Mouse (Mus musculus): ENCODE results near the gene Usp29. TPM values are rescaled to one million over a fixed set of nuclear protein-coding genes. Genes with fewer than 3 reads are reported as not detected.
"Not testable (repeated sequence)": the region's sequence is repeated elsewhere in the genome, so short reads cannot be mapped to it uniquely, and the experiment has no call there.

Usp29 gene
- polyA plus RNA-seq, 1 experiment from 2014 or later, result 26.1 TPM

- Histone ChIP-seq H3K27me3 (no peaks in the 10 kb centered on the region), H3K27ac (replicated peaks) (no peak overlapping the region), H3K36me3 (no peaks in the 10 kb centered on the region), H3K4me3 (no peak overlapping the region), H3K4me2 (replicated peaks) (no peak overlapping the region), H3K9ac (replicated peaks) (no peak overlapping the region), H3K4me1 (peaks cover 7% of the 10 kb centered on the region; the same call in 1 of the 2 replicates), H3K9me3 (no peaks in the 10 kb centered on the region)
- ATAC-seq (replicated peaks), result no peak
- 94% methylated on average over 1 of the region's 1 CpGs for WGBS
Observed at GRCm38 (mm10) chr7:6886896-6887295, 156.5 kb downstream of the Usp29 start.

DNA sequence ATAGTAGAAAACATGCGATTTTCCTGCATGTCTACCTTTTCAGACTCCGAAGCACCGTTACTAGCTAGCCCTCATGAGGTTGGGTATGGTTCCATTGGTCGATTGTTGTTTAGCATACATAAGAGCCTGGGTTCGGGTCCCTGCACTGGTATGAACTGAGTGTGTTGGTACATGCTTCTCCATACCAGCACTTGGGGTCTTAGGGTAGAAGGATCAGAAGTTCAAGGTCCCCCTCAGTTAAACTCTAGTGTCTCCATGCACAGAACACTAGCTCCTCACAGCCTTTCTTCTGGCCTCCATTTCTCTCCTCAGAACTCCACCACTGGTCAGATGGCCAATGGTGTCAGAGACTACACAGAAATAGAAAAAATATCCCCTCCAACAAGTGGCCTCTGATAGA lies 159.5 kb downstream of the Usp29 start:
- no peak for ATAC-seq (replicated peaks)
- no peaks in the 10 kb centered on the region for H3K9me3 ChIP-seq
- no peaks in the 10 kb centered on the region for H3K27me3 ChIP-seq
- no peak overlapping the region for H3K4me2 ChIP-seq (replicated peaks)
- WGBS, result 93% methylated on average over 5 of the region's 5 CpGs
- H3K27ac ChIP-seq (replicated peaks), result peak overlapping the region; percentile 13; the same call in 1 of the 2 replicates
- H3K4me3 ChIP-seq, result no peak overlapping the region
- H3K4me1 ChIP-seq, result peaks cover 7% of the 10 kb centered on the region; the same call in 1 of the 2 replicates
- no peak overlapping the region for H3K9ac ChIP-seq (replicated peaks)
- no peaks in the 10 kb centered on the region for H3K36me3 ChIP-seq

GRCm38 (mm10) chr7:6891206-6891605 lies 160.8 kb downstream of the Usp29 start:
- Histone ChIP-seq H3K9me3 (no peaks in the 10 kb centered on the region), H3K36me3 (no peaks in the 10 kb centered on the region), H3K27ac (replicated peaks) (peak overlapping the region; percentile 9; the same call in 1 of the 2 replicates), H3K27me3 (no peaks in the 10 kb centered on the region), H3K9ac (replicated peaks) (no peak overlapping the region), H3K4me2 (replicated peaks) (no peak overlapping the region), H3K4me3 (no peak overlapping the region), H3K4me1 (peaks cover 7% of the 10 kb centered on the region; the same call in 1 of the 2 replicates)
- ATAC-seq (replicated peaks), result 0 out of 2 replicates have a peak, but pooled peaks have one; percentile 26
- 51% methylated on average over 3 of the region's 3 CpGs for WGBS

DNA sequence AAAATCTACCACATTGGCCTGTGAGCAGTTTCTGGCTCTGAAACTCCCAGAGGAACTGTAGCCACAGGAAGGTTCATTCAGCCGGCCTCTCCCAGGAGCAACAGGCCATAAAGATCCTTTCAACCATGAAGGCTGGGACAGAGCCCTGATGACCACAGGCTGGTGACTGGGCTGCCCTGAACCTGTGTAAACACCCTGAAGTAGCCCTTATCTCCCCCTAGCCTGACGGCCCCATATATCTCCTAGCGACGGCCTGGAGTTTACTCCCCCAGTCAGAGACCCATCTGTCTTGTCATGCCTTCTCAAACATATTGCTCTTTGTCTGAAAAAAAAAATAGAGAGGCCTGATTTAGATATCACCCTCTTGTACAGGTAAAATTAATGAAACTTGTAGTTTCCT lies 166.6 kb downstream of the Usp29 start:
- not testable (repeated sequence) for H3K9me3 ChIP-seq; H3K4me1 ChIP-seq; H3K4me3 ChIP-seq; ATAC-seq (replicated peaks); H3K27me3 ChIP-seq; H3K9ac ChIP-seq (replicated peaks); H3K4me2 ChIP-seq (replicated peaks); H3K27ac ChIP-seq (replicated peaks); H3K36me3 ChIP-seq
- WGBS, result 75% methylated on average over 4 of the region's 4 CpGs

DNA sequence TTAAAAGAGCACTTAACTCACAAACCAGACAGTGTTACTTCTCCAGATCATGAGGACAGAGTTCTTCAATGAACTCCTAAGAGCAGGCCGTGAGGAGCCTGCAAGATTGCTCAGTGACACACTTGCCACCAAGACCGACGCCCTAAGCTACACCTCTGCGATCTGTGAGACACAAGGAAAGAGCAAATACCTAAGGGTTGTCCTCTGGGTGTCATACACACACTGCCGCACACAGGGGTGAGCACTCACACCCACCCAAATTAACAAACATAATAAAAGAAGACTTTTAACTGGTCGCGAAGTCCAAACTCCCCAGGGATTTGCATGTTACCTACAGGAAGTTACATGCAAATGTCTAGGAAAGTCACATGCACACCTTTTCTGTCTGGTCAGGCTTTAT lies 170.3 kb downstream of the Usp29 start:
- H3K4me1 ChIP-seq, result no peaks in the 10 kb centered on the region
- ATAC-seq (replicated peaks), result no peak
- no peaks in the 10 kb centered on the region for H3K36me3 ChIP-seq
- H3K27me3 ChIP-seq, result no peaks in the 10 kb centered on the region
- no peak overlapping the region for H3K4me3 ChIP-seq
- H3K9ac ChIP-seq (replicated peaks), result no peak overlapping the region
- 95% methylated on average over 7 of the region's 7 CpGs for WGBS
- no peaks in the 10 kb centered on the region for H3K9me3 ChIP-seq
- no peak overlapping the region for H3K27ac ChIP-seq (replicated peaks)
- no peak overlapping the region for H3K4me2 ChIP-seq (replicated peaks)

GRCm38 (mm10) chr7:6903489-6903888 lies 173.1 kb downstream of the Usp29 start:
- Histone ChIP-seq H3K4me1 (no peaks in the 10 kb centered on the region), H3K9me3 (no peaks in the 10 kb centered on the region), H3K36me3 (no peaks in the 10 kb centered on the region), H3K4me3 (no peak overlapping the region), H3K27ac (replicated peaks) (no peak overlapping the region), H3K9ac (replicated peaks) (no peak overlapping the region), H3K4me2 (replicated peaks) (no peak overlapping the region), H3K27me3 (no peaks in the 10 kb centered on the region)
- no peak for ATAC-seq (replicated peaks)
- 79% methylated on average over 8 of the region's 8 CpGs for WGBS

GRCm38 (mm10) chr7:6910527-6910926 lies 180.1 kb downstream of the Usp29 start:
- no peaks in the 10 kb centered on the region for H3K9me3 ChIP-seq
- no peak overlapping the region for H3K27ac ChIP-seq (replicated peaks)
- H3K27me3 ChIP-seq, result no peaks in the 10 kb centered on the region
- ATAC-seq (replicated peaks), result no peak
- 82% methylated on average over 7 of the region's 7 CpGs for WGBS
- no peak overlapping the region for H3K4me2 ChIP-seq (replicated peaks)
- H3K4me3 ChIP-seq, result no peak overlapping the region
- peaks cover 13% of the 10 kb centered on the region for H3K4me1 ChIP-seq
- H3K9ac ChIP-seq (replicated peaks), result no peak overlapping the region
- no peaks in the 10 kb centered on the region for H3K36me3 ChIP-seq

GRCm38 (mm10) chr7:6911731-6912130 lies 181.4 kb downstream of the Usp29 start:
- Histone ChIP-seq H3K36me3 (no peaks in the 10 kb centered on the region), H3K27me3 (no peaks in the 10 kb centered on the region), H3K9ac (replicated peaks) (no peak overlapping the region), H3K27ac (replicated peaks) (no peak overlapping the region), H3K9me3 (no peaks in the 10 kb centered on the region), H3K4me2 (replicated peaks) (no peak overlapping the region), H3K4me3 (no peak overlapping the region), H3K4me1 (peaks cover 13% of the 10 kb centered on the region)
- WGBS, result 80% methylated on average over 5 of the region's 5 CpGs
- no peak for ATAC-seq (replicated peaks)

DNA sequence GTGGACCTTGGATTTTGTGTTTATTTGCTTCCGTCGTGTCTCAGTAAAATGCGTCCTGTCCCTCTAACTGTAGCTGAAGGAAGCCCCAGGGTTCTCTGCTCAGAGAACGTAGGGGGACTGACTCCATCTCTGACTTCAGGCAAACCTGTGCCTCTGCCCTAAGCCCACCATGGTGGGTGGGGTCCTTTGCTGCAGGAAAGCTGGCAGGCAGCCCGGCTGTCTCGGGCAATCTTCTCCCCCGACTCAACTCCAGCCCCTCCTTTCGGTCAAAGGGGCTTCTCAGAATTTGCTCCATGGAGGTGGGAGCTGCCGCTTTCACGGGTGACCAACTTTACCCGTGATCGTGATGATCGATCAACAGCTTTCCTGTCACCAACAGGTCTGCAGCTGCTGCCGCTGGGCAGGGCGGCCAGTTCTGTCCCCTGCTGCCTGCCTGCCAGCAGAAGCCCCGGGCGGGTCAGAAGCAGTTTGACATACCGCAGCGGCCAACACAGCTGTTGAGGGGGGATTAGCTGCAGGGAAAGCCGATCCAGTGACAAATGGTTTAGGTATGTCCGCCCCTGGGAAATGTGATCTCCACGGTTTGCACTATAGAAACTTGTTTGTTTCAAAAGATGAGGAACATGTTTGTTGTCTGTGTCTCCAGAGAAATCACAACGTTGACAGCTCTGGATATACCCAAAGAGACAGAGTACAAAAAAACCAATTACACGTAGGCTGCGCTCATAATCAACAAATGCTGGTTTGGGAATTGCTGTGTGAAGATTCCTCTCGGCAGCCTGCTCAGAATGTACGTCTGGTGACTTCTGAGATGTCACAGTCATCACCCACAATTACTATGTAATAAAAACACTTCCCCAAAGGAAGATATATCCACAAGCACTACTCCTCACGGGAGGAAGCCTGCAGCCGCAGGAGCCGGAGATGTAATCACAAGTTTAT lies 183.3 kb downstream of the Usp29 start:
- Histone ChIP-seq H3K4me3 (peak overlapping the region; percentile 29), H3K27ac (replicated peaks) (peak overlapping the region; percentile 54), H3K36me3 (no peaks in the 10 kb centered on the region), H3K4me2 (replicated peaks) (peak overlapping the region; percentile 52), H3K9ac (replicated peaks) (peak overlapping the region; percentile 36; the same call in 1 of the 2 replicates), H3K9me3 (no peaks in the 10 kb centered on the region), H3K27me3 (no peaks in the 10 kb centered on the region), H3K4me1 (peaks cover 13% of the 10 kb centered on the region)
- 18% methylated on average over 30 of the region's 30 CpGs for WGBS
- no peak for ATAC-seq (replicated peaks)

- H3K9me3 ChIP-seq, result no peaks in the 10 kb centered on the region
- H3K27me3 ChIP-seq, result no peaks in the 10 kb centered on the region
- WGBS, result 71% methylated on average over 5 of the region's 5 CpGs
- H3K4me3 ChIP-seq, result no peak overlapping the region
- H3K9ac ChIP-seq (replicated peaks), result no peak overlapping the region
- no peak overlapping the region for H3K27ac ChIP-seq (replicated peaks)
- H3K4me1 ChIP-seq, result peaks cover 13% of the 10 kb centered on the region
- no peak overlapping the region for H3K4me2 ChIP-seq (replicated peaks)
- H3K36me3 ChIP-seq, result no peaks in the 10 kb centered on the region
- ATAC-seq (replicated peaks), result no peak
Observed at GRCm38 (mm10) chr7:6917126-6917525, 186.7 kb downstream of the Usp29 start.

DNA sequence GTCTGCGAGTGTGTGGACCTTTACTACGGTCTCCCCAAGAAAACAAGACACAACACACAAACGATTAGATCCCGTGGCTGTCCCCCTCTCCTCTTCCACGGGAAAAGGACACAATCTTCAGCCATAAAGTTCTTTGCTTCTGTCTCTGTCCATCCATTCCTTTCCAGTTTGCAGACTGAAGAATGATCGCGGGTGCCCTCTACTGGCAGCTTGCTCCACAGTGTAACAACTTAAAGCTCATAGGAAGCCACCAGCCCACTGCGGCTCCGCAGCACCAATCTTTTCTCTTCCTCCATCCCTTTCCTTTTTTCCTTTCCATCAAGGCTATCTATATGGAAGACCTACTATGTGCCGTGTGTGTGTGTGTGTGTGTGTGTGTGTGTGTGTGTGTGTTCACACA lies 187.9 kb downstream of the Usp29 start:
- Histone ChIP-seq H3K4me2 (replicated peaks) (no peak overlapping the region), H3K9me3 (no peaks in the 10 kb centered on the region), H3K4me3 (no peak overlapping the region), H3K27ac (replicated peaks) (no peak overlapping the region), H3K9ac (replicated peaks) (no peak overlapping the region), H3K27me3 (no peaks in the 10 kb centered on the region), H3K4me1 (peaks cover 11% of the 10 kb centered on the region), H3K36me3 (no peaks in the 10 kb centered on the region)
- ATAC-seq (replicated peaks), result peak; percentile 71
- WGBS, result 10% methylated on average over 10 of the region's 10 CpGs

DNA sequence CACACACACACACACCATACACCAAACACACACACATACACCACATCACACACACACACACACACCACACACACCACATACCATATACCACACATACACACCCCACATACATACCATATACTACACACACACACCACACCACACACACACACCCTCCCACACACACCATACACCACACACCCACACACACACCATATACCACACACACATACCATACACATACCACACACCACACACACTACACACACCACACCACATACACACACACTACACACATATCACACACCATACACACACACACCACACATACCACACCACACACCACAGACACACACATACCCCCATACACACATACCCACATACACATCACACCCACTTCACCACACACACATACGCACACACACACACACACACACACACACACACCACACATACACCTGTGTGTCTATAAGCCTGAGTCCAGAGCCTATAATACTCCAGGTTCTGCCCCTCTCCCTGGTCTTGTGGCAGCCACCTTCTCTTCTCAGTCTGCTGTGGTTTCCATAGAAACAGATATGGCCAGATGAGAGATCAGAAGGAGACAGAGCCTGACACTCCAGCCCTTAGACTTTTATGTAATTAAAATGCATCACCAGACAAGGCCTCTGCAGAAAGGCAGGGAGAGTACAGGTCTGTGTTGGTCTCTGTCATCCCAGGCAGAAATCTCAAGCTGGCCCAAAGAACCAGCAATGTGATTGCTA lies 188.9 kb downstream of the Usp29 start:
- peak; percentile 35 for ATAC-seq (replicated peaks)

More for the DNA sequence above, 188.9 kb downstream of the Usp29 start:
- H3K4me3 ChIP-seq, result no peak overlapping the region
- H3K4me2 ChIP-seq (replicated peaks), result no peak overlapping the region
- H3K36me3 ChIP-seq, result no peaks in the 10 kb centered on the region
- peak overlapping the region; percentile 31 for H3K27ac ChIP-seq (replicated peaks)
- peaks cover under 1% of the 10 kb centered on the region; the same call in 1 of the 2 replicates for H3K4me1 ChIP-seq
- no peaks in the 10 kb centered on the region for H3K9me3 ChIP-seq
- no peaks in the 10 kb centered on the region for H3K27me3 ChIP-seq
- 86% methylated on average over 1 of the region's 1 CpGs for WGBS
- no peak overlapping the region for H3K9ac ChIP-seq (replicated peaks)

All from forebrain, embryonic 15.5 days (tissue).